Mouse (Mus musculus): ENCODE results near the gene Zfp618. TPM values are rescaled to one million over a fixed set of nuclear protein-coding genes. Genes with fewer than 3 reads are reported as not detected.

Zfp618 gene
- polyA plus RNA-seq, 1 experiment from 2014 or later: 6.7 TPM

GRCm38 (mm10) chr4:63006198-63007155 is 41.1 kb downstream of the Zfp618 start:
- H3K9ac ChIP-seq (ENCODE audit: low read length): no peak overlapping the region
- H3K4me3 ChIP-seq (ENCODE audit: low read depth, low read length): no peak overlapping the region
- H3K27ac ChIP-seq (replicated peaks): no peak overlapping the region
- H3K9me3 ChIP-seq (ENCODE audit: control insufficient read depth, low read length): no peaks in the 10 kb centered on the region
- 62% methylated on average over 7 of the region's 7 CpGs for WGBS
- ATAC-seq (ENCODE audit: low FRiP score, low TSS enrichment) (no peak), DNase-seq (ENCODE audit: low spot score) (no peak)
- no peaks in the 10 kb centered on the region for H3K27me3 ChIP-seq (ENCODE audit: control insufficient read depth, insufficient read depth, low read length)
- H3K4me2 ChIP-seq (replicated peaks; ENCODE audit: low read depth): no peak overlapping the region
- TF ChIP-seq EP300 (optimal IDR thresholded peaks at IDR 0.05) (no peak), CTCF (IDR thresholded peaks at IDR 0.05; ENCODE audit: low read depth) (no peak)
- no peaks in the 10 kb centered on the region for H3K36me3 ChIP-seq (ENCODE audit: control insufficient read depth, insufficient read depth, low read length)
- peaks cover 7% of the 10 kb centered on the region; the same call in 1 of the 2 replicates for H3K4me1 ChIP-seq (replicated peaks; ENCODE audit: control insufficient read depth, insufficient read depth)

GRCm38 (mm10) chr4:63008206-63008605 is 42.8 kb downstream of the Zfp618 start:
- Histone ChIP-seq H3K4me2 (replicated peaks; ENCODE audit: low read depth) (no peak overlapping the region), H3K4me1 (replicated peaks; ENCODE audit: control insufficient read depth, insufficient read depth) (peaks cover 7% of the 10 kb centered on the region; the same call in 1 of the 2 replicates), H3K36me3 (ENCODE audit: control insufficient read depth, insufficient read depth, low read length) (no peaks in the 10 kb centered on the region), H3K27ac (replicated peaks) (no peak overlapping the region), H3K9me3 (ENCODE audit: control insufficient read depth, low read length) (no peaks in the 10 kb centered on the region), H3K27me3 (ENCODE audit: control insufficient read depth, insufficient read depth, low read length) (no peaks in the 10 kb centered on the region), H3K9ac (ENCODE audit: low read length) (no peak overlapping the region), H3K4me3 (ENCODE audit: low read depth, low read length) (no peak overlapping the region)
- no peak for TF ChIP-seq EP300 (optimal IDR thresholded peaks at IDR 0.05)
- no peak for TF ChIP-seq CTCF (IDR thresholded peaks at IDR 0.05; ENCODE audit: low read depth)
- DNase-seq (ENCODE audit: low spot score) (no peak), ATAC-seq (ENCODE audit: low FRiP score, low TSS enrichment) (no peak)
- 84% methylated on average over 9 of the region's 9 CpGs for WGBS

DNA sequence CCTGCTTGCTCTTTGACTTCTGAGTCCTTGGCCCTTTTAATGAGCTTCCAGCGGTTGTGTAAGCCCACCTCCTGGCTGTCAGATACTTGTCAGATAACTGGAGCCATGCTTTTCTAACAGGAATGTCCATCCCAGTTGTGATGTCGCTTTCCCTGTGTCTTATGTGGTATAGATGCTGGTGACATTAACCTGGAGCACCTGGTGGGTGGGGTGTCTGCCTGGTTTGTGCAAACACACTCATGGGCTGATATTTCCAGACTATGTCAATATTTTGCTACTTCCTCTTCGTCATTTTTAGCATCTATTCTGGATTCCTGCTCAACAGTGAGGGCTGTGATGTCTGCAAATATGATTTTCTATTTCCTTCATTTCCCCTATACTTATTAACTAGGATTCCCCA is 43.4 kb downstream of the Zfp618 start:
- H3K27me3 ChIP-seq (ENCODE audit: control insufficient read depth, insufficient read depth, low read length): no peaks in the 10 kb centered on the region
- H3K36me3 ChIP-seq (ENCODE audit: control insufficient read depth, insufficient read depth, low read length): no peaks in the 10 kb centered on the region
- peak; percentile 41 for DNase-seq (ENCODE audit: low spot score)
- TF ChIP-seq CTCF (IDR thresholded peaks at IDR 0.05; ENCODE audit: low read depth): no peak
- TF ChIP-seq EP300 (optimal IDR thresholded peaks at IDR 0.05): no peak
- H3K27ac ChIP-seq (replicated peaks): no peak overlapping the region
- WGBS: 59% methylated on average over 3 of the region's 3 CpGs
- H3K9me3 ChIP-seq (ENCODE audit: control insufficient read depth, low read length): no peaks in the 10 kb centered on the region
- H3K4me1 ChIP-seq (replicated peaks; ENCODE audit: control insufficient read depth, insufficient read depth): peaks cover 7% of the 10 kb centered on the region; the same call in 1 of the 2 replicates
- H3K4me2 ChIP-seq (replicated peaks; ENCODE audit: low read depth): no peak overlapping the region
- H3K4me3 ChIP-seq (ENCODE audit: low read depth, low read length): no peak overlapping the region
- H3K9ac ChIP-seq (ENCODE audit: low read length): no peak overlapping the region
- peak; percentile 50; the same call in 1 of the 2 replicates for ATAC-seq (ENCODE audit: low FRiP score, low TSS enrichment)

- Histone ChIP-seq H3K4me1 (replicated peaks; ENCODE audit: control insufficient read depth, insufficient read depth) (peaks cover 7% of the 10 kb centered on the region; the same call in 1 of the 2 replicates), H3K36me3 (ENCODE audit: control insufficient read depth, insufficient read depth, low read length) (no peaks in the 10 kb centered on the region), H3K9me3 (ENCODE audit: control insufficient read depth, low read length) (no peaks in the 10 kb centered on the region), H3K9ac (ENCODE audit: low read length) (no peak overlapping the region), H3K27ac (replicated peaks) (no peak overlapping the region), H3K4me2 (replicated peaks; ENCODE audit: low read depth) (no peak overlapping the region), H3K4me3 (ENCODE audit: low read depth, low read length) (no peak overlapping the region), H3K27me3 (ENCODE audit: control insufficient read depth, insufficient read depth, low read length) (no peaks in the 10 kb centered on the region)
- DNase-seq (ENCODE audit: low spot score) (no peak), ATAC-seq (ENCODE audit: low FRiP score, low TSS enrichment) (no peak)
- TF ChIP-seq EP300 (optimal IDR thresholded peaks at IDR 0.05) (no peak), CTCF (IDR thresholded peaks at IDR 0.05; ENCODE audit: low read depth) (no peak)
- 85% methylated on average over 1 of the region's 1 CpGs for whole genome bisulfite sequencing
Observed at GRCm38 (mm10) chr4:63009821-63010220, 44.4 kb downstream of the Zfp618 start.

- no peak overlapping the region for H3K9ac ChIP-seq (ENCODE audit: low read length)
- H3K4me3 ChIP-seq (ENCODE audit: low read depth, low read length): no peak overlapping the region
- DNase-seq (ENCODE audit: low spot score): no peak
- H3K9me3 ChIP-seq (ENCODE audit: control insufficient read depth, low read length): no peaks in the 10 kb centered on the region
- no peak for ATAC-seq (ENCODE audit: low FRiP score, low TSS enrichment)
- no peaks in the 10 kb centered on the region for H3K27me3 ChIP-seq (ENCODE audit: control insufficient read depth, insufficient read depth, low read length)
- 73% methylated on average over 4 of the region's 4 CpGs for WGBS
- no peaks in the 10 kb centered on the region for H3K36me3 ChIP-seq (ENCODE audit: control insufficient read depth, insufficient read depth, low read length)
- H3K4me2 ChIP-seq (replicated peaks; ENCODE audit: low read depth): no peak overlapping the region
- TF ChIP-seq CTCF (IDR thresholded peaks at IDR 0.05; ENCODE audit: low read depth) (no peak), EP300 (optimal IDR thresholded peaks at IDR 0.05) (no peak)
- no peak overlapping the region for H3K27ac ChIP-seq (replicated peaks)
- H3K4me1 ChIP-seq (replicated peaks; ENCODE audit: control insufficient read depth, insufficient read depth): peaks cover 7% of the 10 kb centered on the region; the same call in 1 of the 2 replicates
Observed at GRCm38 (mm10) chr4:63010226-63010625, 44.9 kb downstream of the Zfp618 start.

DNA sequence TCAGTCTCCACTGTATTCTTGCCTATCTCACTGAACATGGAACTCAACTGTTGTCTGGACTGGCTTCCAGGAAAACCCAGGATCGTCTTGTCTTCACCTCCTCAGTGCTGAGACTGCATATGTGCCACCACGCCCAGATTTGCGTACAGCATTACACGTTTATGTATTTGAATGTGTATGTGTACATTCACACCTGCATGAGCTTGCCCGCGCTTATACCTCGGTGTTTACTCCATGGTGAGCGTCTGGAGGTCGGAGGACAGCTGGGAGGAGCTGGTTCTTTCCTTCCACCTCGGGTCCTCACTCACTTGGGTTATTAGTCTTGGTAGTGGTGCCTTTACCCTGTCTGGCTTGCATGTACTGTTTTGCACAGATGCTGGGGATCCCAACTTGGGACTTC is 53.2 kb downstream of the Zfp618 start:
- Histone ChIP-seq H3K36me3 (ENCODE audit: control insufficient read depth, insufficient read depth, low read length) (no peaks in the 10 kb centered on the region), H3K27me3 (ENCODE audit: control insufficient read depth, insufficient read depth, low read length) (no peaks in the 10 kb centered on the region), H3K4me3 (ENCODE audit: low read depth, low read length) (no peak overlapping the region), H3K27ac (replicated peaks) (peak overlapping the region; percentile 40; the same call in 1 of the 2 replicates), H3K9me3 (ENCODE audit: control insufficient read depth, low read length) (no peaks in the 10 kb centered on the region), H3K9ac (ENCODE audit: low read length) (no peak overlapping the region), H3K4me2 (replicated peaks; ENCODE audit: low read depth) (no peak overlapping the region), H3K4me1 (replicated peaks; ENCODE audit: control insufficient read depth, insufficient read depth) (0 out of 2 replicates have a peak, but pooled peaks cover 2% of the 10 kb centered on the region)
- TF ChIP-seq CTCF (IDR thresholded peaks at IDR 0.05; ENCODE audit: low read depth): no peak
- no peak for TF ChIP-seq EP300 (optimal IDR thresholded peaks at IDR 0.05)
- DNase-seq (ENCODE audit: low spot score): no peak
- 49% methylated on average over 10 of the region's 10 CpGs for WGBS
- peak; percentile 58 for ATAC-seq (ENCODE audit: low FRiP score, low TSS enrichment)
